Mouse (Mus musculus) left cerebral cortex, adult 8-10 months (tissue): ENCODE measurements at regions not wholly inside any gene's neighbourhood (a gene's known extent, or its start where the extent isn't known, plus 50 kb on each side); places are given as distances from the start of the nearest gene placed in this dataset.

ENCODE experiments used
- DNase-seq, 2 experiments: peaks; one replicate each; pipeline ENCODE4 v3.0.0; 2022; ENCODE audit warnings: low spot score in 2 of 2

- DNase-seq: peak in 1 of 2 experiments; percentile 45
Measured at GRCm38 (mm10) chr8:73930344-73930743, 577.0 kb upstream of the Large1 start.

GRCm38 (mm10) chr8:73925515-73926241 is 572.3 kb upstream of the Large1 start:
- no peak for DNase-seq

GRCm38 (mm10) chr8:73923181-73923580 is 569.8 kb upstream of the Large1 start:
- peak in 1 of 2 experiments; percentile 35 for DNase-seq

GRCm38 (mm10) chr8:73921158-73921557 is 567.8 kb upstream of the Large1 start:
- DNase-seq: peak in 1 of 2 experiments; percentile 15

- no peak for DNase-seq
Measured at GRCm38 (mm10) chr8:73920564-73920963, 567.2 kb upstream of the Large1 start.

GRCm38 (mm10) chr8:73905071-73905470 is 551.7 kb upstream of the Large1 start:
- no peak for DNase-seq

- DNase-seq: no peak
Measured at GRCm38 (mm10) chr8:73903838-73904237, 550.5 kb upstream of the Large1 start.

GRCm38 (mm10) chr8:73885976-73886375 is 532.6 kb upstream of the Large1 start:
- DNase-seq: no peak

- DNase-seq: no peak
Measured at GRCm38 (mm10) chr8:73881606-73882005, 528.3 kb upstream of the Large1 start.
